Mouse (Mus musculus): Measurements from ENCODE around the gene Thrsp.
A peak's percentile ranks its signal among the peaks of the same experiment; 100 is the strongest.
"Not testable (repeated sequence)": the region's sequence is repeated elsewhere in the genome, so short reads cannot be mapped to it uniquely, and the experiment has no call there.

Gene Thrsp

DNA sequence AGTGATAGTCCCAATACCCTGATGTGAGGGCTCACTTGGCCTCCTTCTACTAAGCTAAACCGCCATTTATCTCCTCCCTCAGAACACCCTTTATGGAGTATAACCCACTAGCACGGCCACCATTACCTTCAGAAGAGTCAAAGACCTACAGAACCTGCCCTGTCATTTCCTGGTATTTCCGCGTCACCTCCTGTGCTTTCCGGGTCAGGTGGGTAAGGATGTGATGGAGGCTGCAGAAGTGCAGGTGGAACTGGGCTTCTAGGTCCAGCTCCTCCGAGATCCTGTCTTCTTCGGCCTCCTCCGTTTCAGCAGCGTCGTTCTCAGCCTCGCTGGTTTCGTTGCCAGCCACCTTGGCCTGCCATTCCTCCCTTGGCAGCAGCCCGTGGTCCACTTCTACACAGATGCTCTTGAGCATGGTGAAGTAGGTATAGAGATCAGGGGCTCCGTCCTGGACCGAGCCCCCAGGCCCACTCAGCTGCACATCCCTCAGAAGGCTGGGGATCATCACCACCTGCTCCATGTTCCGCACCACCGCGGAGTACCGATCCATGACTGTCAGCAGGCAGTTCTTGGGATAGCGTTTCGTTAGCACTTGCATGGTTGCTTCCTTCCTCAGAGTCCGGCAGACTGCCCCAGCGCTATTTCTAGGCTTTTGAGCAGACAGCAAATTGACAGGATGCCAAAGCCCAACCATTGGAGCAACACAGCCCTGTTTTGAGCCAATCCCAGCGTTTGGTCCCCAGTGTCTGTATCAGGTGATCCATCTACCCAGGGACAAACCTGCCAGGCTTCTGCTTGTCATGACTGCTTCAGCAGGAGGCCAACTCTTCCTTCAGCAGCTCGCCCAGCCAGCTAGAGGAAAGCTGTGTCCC, at the start of gene Thrsp:
TSS of gene Thrsp (minus strand) at position 825 of the 872 bp plus-strand sequence.
- DNase-seq: peak; percentile 80

DNA sequence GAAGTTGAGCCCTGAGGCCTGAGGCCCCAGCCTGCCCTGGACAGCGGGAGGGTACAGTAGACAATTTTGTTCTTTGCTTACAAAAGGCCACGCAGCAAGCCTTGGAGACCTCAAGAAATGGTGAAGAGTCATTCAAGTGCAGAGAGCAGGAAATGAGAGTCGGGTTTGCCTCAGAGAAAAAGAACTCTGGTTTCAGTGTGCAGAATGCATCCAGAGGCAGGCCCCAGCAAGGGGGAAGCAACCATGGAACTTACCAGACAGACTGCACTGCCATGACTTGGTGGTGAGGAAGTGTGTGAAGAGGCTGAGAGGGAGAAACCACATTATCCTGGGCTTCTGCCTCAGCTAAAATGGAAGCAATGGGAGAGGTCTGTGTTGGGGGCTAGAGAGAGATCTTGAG, 38.0 kb upstream of the Thrsp start:
- no peak for DNase-seq

DNA sequence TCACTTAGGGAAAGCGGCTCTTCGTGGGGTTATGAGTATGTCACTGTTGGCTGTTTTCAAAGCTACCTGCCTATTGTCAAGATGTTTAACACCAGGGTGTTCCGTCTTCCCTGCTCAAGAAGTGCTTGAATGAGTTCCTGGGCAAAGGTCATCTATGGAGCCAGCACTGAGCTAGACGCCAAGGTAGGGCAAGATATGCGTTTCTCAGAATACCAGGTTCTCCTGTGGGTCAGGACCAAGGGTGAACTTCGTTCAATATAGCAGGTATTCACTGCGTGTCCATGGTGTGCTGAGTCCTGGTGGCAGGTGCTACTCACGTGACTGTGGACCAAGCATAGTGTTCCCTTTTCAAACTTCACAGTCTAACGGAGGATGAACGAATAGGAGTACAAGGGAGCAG, 37.3 kb upstream of the Thrsp start:
- DNase-seq: no peak

DNA sequence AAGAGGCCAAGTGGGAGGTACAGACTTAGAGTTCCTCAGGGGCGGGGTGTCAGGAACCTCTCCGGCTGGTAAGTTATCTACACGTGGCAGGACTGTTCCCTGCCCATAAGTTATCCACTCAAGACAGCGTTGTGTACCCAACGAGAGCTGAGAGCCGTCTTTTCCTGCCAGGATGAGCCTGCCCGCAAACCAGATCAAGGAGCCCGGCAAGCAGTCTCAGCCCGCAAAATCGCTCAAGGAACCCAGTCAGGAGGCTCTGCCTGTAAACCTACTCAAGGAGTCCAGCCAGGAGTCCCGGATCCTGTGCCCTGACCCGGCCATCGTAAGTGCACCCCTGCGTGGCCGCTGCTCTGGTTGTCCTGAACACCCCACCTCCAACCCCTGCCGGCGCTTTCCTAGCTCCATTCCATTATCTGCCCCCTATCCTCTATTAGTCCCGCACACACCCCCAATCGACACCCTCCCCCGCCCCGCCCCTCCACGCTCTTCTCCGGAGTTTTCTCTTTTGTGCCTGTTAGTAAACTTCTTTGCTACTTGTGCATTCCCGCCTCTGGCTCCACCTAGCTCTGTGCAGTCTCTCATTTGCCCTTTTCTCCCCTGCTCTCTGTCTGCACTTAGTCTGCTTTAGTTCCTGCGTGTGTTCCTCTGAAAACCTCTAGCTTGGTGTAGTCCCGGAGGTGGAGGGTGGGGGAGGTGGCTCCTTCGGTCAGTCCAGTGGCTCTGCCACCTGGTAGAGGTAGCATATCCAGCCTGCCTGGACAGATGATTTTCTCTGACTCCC, 35.8 kb upstream of the Thrsp start:
- peak; percentile 1 for DNase-seq

DNA sequence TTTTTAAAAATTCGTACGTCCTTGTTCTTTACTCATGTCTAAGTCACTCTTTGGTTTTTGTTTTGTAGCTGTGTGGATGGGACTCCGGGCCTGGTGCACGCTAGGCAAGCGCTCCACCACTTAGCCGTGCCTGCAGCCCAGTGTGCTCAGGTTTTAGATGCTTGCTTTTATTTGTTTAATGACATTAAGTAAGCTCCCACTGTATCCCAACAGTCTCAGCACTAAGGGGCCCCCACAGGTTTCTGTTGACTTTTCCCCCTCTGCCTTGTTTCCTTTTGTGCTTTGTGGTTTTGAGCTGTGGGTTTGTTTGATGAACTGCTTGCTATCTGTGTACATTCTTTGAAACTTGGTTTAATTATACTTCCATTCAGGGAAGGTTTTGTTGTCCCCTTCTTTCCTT, 34.7 kb upstream of the Thrsp start:
- no peak for DNase-seq

DNA sequence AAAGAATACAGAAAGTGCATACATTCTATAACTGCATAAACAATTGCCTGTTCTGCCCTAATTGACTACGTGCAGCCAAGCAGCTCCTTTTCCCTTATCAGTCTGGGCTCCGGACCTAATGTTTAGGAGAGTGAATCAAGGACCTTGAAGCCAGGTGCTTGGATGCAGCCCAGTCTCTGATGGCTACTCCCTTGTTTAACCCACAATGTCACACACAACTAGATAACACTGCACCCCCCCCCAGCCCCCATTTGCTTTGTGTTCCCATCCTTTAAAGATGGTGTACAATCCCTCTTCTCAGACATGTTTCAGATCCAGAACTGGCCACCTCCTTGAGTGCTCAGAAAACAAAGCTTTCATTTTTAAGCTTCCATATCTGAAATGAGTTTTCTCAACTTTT, 33.5 kb upstream of the Thrsp start, which contains the start of gene Kctd14:
TSS of gene Kctd14 (plus strand) at position 301 of the 400 bp plus-strand sequence.
- not testable (repeated sequence) for DNase-seq

DNA sequence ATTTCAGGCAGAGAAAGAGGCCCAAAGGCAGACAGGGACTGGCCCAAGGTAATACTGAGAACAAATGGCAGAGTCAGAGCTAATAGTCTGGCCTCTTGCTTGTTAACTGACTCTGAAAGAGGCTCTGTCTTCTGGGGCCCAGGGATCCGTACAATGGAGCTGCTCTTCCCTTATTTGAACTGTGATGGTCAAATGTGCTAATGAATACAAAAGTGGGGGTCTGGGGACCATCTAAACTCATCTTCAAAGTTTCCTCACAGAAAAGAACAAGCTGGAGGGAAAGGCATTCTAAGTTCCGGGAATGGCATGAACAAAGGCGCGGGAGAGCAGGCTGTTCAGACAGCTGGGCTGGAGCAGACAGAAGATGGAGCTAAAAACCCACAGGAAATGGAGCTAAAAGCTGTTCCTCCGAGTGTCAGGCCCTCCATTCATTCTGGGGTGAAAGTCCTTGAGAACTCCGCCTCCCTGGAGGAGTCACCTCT, 29.6 kb upstream of the Thrsp start:
- peak; percentile 20 for DNase-seq

DNA sequence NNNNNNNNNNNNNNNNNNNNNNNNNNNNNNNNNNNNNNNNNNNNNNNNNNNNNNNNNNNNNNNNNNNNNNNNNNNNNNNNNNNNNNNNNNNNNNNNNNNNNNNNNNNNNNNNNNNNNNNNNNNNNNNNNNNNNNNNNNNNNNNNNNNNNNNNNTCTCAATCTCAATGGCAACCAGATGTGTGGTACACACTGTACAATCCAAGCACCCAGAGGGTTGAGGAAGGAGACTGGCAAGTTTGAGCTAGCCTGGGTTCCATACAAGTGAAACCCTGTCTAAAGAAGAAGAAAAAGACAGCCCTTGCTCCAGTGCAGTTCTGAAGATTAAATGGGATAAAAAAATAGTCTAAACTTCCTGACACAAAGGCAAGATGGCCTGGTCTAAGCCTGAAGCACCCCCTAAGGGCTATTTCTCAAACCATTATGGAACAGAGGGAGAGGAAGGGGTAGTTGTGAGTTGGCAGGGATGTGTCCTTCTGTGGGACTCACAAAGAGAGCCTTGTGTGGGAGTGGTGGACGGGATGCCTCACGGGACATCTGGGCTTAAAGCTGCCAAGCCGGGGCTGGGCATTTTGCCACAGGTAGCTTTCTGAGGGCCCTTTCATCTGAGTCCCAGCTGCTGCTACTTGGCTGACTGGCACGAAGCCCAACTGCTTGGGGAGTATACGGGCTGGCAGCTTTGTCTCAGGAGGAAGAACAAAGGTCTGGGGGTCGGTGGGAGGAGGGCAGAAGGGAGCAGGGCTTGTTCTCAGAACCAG, 28.8 kb upstream of the Thrsp start:
- peak; percentile 95 for DNase-seq

DNA sequence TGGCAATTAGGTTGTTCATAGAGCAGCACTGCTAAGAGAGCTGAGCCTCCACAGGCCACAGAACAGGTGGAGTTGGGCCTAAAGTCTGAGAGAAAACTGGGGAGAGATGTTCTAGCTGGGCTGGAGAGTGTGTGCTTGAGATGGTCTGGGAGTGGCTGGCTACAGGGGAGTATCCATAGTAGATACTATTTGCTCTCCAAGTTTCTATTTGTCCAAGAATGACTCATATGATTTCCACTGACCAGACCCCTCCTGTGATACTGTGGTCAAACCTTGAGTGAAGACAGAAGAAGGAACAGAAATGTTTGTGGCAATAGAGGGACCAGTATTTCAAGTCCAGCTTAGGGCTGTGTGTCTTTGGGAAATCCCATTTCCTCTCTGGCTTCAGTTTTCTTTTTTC, 21.5 kb upstream of the Thrsp start:
- no peak for DNase-seq

DNA sequence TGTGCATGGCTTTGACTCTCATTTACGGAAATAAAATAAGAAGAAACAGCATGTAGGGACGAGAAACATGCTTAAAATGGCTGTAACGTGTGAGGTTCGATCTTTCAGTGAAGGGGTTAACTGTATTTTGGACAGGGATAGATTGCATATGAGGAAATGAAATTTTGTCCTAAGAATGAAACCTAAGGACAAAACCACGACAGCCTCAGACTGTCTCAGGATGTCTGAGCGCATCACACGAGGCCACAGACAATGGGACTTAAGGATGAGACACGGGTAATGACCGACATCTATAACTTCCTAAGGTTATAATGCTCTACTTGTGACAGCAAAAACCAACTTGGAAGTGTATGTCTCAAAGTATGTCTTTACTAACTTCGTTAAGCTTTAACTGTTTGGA, 17.0 kb upstream of the Thrsp start:
- no peak for DNase-seq

DNA sequence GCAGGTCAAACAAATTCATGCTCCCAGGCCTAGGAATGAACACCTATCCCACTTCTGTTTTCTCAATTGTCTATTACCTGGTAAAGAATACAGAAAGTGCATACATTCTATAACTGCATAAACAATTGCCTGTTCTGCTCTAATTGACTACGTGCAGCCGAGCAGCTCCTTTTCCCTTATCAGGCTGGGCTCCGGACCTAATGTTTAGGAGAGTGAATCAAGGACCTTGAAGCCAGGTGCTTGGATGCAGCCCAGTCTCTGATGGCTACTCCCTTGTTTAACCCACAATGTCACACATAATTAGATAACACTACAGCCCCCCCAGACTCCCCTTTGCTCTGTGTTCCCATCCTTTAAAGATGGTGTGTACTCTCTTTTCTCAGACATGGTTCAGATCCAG, 16.0 kb upstream of the Thrsp start:
- DNase-seq: not testable (repeated sequence)

DNA sequence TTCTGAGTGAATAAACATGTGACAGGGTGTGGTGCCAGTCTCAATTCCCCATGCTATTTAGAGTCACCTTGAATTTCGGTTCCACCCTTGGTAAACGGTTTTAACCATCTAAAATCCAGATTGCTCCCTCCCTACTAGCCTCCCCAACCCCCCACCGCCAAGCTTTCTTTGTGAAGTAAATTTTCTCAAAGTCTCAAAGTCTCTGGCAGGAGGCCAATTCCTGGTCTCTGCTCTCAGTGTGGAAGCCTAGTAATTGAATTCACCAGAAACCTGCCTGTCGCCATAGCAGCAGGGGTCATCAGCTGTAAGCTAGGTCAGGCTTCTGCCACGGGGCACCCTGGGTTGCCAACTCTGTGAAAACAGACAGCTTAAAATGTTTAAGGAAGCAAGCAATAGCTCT, 12.2 kb upstream of the Thrsp start:
- no peak for DNase-seq

DNA sequence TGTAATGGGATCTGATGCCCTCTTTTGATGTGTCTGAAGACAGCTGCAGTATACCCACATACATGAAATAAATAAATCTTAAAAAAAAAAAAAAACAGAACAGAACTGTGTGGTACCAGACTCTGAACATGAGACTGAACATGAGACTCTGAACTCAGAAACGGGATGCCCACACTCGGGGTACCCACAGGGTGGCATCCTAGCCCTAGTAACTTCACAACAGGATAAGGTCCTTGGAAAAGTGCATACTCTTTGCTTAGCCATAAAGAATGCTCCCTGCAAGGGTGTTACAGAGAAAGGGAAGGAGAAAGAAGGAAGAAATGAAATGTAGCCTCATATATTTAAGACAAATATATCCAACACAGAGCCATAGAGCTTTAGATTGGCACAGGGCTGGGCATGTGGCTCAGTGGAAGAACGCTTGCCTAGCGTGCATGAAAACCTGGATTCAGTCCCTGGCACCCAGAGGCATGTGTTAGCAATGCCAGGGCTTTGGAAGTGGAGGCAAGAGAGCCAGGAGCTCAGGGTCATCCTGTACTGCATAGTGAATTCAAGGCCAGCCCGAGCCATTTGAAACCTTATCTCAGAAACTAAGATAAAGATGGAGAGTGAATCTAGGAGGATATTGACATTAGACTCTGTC, 10.4 kb upstream of the Thrsp start:
- DNase-seq: no peak

DNA sequence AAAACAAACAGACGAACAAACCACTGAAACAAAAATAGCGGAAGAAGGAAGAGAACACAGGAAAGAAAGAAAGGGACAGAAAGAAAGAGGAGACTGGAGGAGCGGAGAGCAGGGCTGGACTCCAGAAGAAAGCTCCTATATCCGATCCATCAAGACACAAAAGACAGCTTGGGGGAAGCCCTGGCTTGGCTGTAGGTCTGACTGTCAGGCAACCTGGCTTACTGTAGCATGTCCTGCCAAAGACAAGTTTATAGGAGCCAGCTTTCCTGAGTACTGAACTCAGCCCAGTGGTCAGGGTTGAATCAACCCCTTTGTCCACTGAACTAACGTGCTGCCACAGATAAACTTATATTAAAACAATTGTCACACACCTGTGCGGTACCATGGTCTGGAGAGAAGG, 9.8 kb upstream of the Thrsp start:
- DNase-seq: no peak

DNA sequence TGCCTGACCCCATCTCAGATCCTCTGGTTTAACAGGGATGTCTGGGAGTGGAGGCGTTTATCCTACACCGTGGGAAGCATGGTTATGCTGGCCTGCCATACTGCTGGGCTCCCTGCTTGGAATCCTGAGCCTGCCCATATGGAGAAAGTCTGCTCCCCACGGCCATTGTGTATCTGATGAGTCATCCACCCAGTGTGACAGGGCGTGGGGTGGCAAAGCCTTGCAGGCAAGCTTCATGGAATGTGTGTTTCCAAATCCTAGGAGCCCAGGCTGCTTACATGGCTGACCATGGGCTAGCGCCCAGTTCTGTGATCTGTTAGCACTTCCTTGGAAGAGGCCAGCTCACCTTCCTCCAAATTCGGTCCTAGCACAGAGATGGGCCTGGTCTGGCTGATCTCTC, 9.0 kb upstream of the Thrsp start:
- DNase-seq: no peak

DNA sequence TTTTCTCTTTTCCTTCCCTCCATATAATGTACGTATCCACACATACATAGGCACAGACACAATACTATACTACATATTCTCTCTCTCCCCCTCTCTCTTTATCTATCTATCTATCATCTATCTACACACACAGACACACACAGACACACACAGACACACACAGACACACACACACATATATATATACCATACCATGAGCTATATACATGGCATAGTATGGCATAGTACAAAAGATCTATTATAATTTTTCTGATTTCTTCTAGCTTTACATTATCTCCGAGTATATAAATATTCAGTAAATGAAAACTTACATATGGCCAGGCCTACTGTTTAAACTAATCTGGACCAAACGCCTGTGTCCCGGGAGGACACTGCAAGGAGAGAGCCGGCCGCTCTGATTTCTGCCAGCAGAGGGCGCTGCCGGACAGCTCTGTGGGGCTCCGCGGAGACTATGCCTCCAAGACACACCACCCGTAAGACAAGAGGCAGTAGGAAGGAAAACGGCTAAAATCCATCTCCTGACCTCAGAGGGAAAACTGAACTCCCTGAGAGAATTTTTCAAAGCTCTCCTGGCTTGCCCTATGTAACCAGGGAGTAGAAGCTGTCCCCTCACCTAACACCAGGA, 7.2 kb upstream of the Thrsp start:
- peak; percentile 76 for DNase-seq

DNA sequence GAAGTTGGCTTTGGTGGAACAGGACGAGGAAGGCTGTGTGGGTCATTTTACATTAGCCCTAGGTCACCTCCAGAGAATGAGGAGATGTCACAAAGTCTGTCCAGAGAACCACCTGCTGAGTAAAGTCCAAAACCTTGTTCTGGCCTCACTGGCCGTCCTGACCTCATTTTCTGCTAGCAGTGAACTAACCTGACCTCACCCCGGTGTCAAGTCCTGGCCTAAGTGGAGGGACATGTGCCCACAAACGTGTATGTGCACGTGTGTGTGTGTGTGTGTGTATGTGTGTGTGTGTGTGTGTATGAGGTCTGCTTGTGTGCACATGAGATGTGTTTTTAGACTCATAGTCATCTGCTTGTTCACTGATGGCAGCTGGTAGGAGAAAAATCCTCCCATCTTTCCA, 6.2 kb upstream of the Thrsp start:
- DNase-seq: no peak

DNA sequence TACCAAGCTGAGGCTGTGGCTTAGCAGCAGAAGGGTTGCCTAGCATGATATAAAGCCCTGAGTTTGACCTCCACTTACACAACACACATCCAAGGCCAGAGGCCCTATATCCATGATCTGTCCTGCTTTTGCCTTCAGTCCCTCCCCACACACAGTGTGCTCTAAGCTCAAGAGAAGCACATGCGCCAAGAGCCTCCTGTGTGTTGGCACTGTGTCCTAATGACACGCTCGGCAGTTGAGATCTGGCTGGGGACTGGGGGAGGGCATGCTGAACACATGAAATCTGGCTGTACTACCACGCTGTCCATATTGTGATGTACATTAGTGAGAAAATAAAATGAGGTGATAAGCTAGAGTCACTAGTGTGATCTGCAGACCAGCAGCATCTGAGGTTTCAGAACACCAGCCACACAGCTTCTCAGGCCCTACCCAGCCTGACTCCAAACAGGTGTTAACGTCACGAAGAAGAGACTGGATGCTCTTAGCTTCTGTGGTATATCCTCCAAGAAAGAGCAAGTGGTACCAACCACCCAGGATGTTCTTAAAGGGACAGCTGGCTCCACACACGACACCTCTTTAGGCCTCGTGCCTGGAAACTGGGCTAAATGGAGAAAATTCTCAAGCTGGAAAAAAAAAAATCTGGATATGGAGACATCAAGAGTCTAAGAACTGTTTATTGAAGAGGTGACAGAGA, 3.6 kb upstream of the Thrsp start:
- DNase-seq: no peak

DNA sequence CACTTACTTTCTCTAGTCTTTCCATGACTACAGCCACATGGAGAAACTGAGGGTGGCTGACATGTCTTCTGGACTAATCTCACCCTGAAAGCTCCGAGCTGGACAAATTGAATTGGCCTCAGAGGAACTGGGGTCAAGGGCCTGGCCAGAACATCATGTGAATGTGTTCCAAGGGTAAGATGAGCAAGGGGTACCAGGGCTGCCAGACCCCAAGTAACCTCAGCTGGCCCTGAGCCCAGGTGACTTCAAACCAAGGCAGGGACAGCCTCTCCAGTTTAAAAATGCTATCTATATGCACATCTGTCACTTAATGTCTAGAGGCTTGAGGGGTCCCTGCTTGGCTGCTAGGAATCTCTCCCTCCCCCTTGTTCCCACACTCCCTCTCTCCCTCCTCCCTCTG, 2.9 kb upstream of the Thrsp start:
- no peak for DNase-seq

DNA sequence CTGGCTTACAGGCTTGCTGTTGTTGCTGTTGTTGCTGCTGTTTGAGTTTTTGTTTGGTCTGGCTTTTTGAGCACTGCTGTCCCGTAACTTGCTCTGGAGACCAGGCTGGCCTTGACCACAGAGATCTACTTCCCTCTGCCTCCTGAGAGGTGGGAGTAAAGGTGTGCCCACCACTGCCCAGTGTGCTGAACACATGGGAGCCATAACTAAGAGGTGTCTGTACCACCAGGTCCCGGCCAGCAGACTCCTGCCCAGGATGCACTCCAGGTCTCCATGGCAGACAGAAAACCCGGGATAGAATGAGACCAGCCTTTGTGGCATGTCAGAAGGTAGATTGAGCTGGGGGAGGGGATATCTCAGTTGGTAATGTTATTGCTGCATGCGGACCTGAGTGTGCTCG, 1.6 kb upstream of the Thrsp start:
- DNase-seq: no peak

DNA sequence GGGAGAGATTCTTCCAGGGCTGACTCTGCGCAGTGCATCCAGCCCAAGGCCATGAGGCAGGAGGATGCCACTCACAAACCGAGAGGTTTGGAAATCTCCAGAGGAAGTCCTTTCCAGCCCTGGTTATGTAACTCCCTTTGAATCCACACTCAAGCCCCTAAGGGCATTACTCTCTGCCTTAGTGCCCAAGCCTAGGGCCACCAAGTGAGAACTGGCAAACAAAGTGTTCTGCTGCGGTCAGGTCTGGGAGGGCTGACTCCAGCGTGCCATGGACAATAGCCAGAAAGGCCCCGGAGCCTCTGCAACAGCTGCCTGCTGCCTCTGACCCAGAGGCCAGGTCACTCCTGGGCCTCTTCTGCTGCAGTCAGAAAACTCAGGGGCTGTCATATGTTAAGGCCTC, 1.2 kb upstream of the Thrsp start:
- DNase-seq: no peak

DNA sequence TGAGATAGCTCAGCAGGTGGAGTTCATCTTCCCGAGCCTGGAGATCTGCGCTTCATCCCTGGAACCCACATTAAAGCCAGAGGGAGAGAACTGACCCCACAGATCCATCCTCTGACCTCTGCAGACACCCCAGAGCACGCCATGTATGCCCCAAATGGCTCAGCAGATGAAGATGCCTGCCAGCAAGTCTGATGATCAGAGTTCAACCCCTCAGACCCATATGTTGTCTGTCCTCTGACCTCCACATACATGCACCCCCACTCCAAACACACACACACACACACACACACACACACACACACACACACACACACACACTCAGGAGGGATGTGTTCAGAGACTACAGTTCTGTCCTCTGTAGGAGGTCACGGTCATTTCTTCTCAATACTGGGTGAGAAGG, 1.1 kb downstream of the Thrsp start:
- DNase-seq: no peak
